ENCODE assay signal across 8 mouse cellular contexts in the genomic region with DNA sequence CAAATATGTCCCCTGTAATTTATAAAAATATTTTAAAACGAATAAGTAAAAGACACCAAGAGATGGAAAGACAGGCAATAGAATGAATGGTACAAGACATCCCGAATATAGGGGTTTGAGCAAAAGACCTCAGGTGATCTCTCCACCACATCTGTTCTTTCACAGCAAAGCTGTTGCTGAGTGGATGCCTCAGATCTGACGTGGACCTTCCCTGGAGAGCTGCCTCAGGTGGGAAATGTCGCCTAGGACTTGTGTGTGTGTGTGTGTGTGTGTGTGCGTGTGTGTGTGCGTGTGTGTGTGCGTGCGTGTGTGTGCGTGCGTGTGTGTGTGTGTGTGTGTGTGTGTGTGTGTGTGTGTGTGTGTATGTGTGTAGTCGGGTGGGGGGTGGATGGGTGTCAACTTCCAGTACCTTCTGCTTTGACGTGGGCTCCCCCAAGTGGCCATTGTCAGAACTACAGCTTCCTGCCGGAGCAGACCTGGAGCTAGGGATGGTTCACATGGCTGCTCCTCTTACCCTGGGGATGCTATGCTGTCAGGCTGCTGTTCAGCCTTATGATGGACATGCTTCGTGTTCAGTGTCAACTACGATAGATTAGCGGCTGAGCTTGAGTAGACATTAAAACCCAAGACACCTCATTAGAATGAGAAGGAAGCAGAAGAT. TPM values are rescaled to one million over a fixed set of nuclear protein-coding genes. Genes with fewer than 3 reads are reported as not detected.
DNase-seq lines count a peak whose midpoint lies in the region.

No protein-coding gene starts in this region.

- peak; percentile 49 for DNase-seq in CD4-positive helper T cell, adult 2 months (ENCODE audit: low read depth, low spot score)
- DNase-seq in adrenal gland, adult 8-10 months = peak; percentile 61
- peak; percentile 80 for DNase-seq in embryo, embryonic 9.5 days (ENCODE audit: extremely low spot score)
- peak; percentile 74 for DNase-seq in heart, adult 8-10 months (ENCODE audit: low spot score)
- DNase-seq in layer of hippocampus, adult 8-10 months (ENCODE audit: low spot score in 2 of 2) = peak; percentile 80 to 93
- DNase-seq in lung, postnatal 10 days = peak; percentile 90
- peak; percentile 47 for DNase-seq in retina, adult 2 months (ENCODE audit: low read depth, low spot score)
- DNase-seq in thymus, postnatal 25 days = peak; percentile 79

RNA-seq across cellular contexts. Expression of a gene that starts 31.7 kb away (rescaled TPM):
- 1 to 10 TPM; 2.3 to 4.8 (median 3.1) TPM for total RNA-seq in adrenal gland, adult 8-10 months (2022)
- under 1 TPM in 3 of 4 experiments, not detected in 1; 0.08 to 0.28 (median 0.17) TPM for total RNA-seq in heart, adult 8-10 months (2022)
- 10 to 100 TPM; 30.7 to 42.1 (median 36.4) TPM for total RNA-seq in layer of hippocampus, adult 8-10 months (2022)

RNA-seq across cellular contexts. Expression of a gene that starts 49.5 kb away (rescaled TPM):
- 1 to 10 TPM; 3.8 to 6.8 (median 5.4) TPM for total RNA-seq in adrenal gland, adult 8-10 months (2022)
- under 1 TPM in 2 of 4 experiments, not detected in 2; 0.16 to 0.47 TPM for total RNA-seq in heart, adult 8-10 months (2022)
- total RNA-seq in layer of hippocampus, adult 8-10 months (2022) = 1 to 10 TPM; 2.6 to 4.2 (median 3.4) TPM

Comparison
In these comparisons a context has a peak if more than half of its experiments do, and no peak if none do; other contexts are left out.
1. Peak in every context shown above with its lines: DNase-seq.
2. RNA of a gene that starts 31.7 kb away (total RNA-seq): 30.7 to 42.1 TPM in layer of hippocampus, adult 8-10 months; 2.3 to 4.8 TPM in adrenal gland, adult 8-10 months and 0.08 to 0.28 TPM in heart, adult 8-10 months; every median in the first group is over 4 times any median in the second.